Mouse (Mus musculus): ENCODE measurements around the gene Dctn3. TPM values are rescaled to one million over a fixed set of nuclear protein-coding genes. Genes with fewer than 3 reads are reported as not detected.
"Not testable (repeated sequence)": the region's sequence is repeated elsewhere in the genome, so short reads cannot be mapped to it uniquely, and the experiment has no call there.

Dctn3 gene
- 150 and 167 TPM in 2 replicates for polyA plus RNA-seq (2016; fragmentation: Nextera tagmentation; extraction: Ambion mirVana)

GRCm38 (mm10) chr4:41722918-41723351 lies at the start of gene Dctn3:
TSS of gene Dctn3 (minus strand) at chr4:41723170.
- H3K9me3 ChIP-seq (replicated peaks) = no peaks in the 10 kb centered on the region
- peaks cover 35% of the 10 kb centered on the region for H3K4me1 ChIP-seq
- H3K27me3 ChIP-seq (ENCODE audit: low read depth, poor library complexity, severe bottlenecking) = peaks cover 44% of the 10 kb centered on the region
- peaks cover 28% of the 10 kb centered on the region for H3K36me3 ChIP-seq
- H3K4me3 ChIP-seq = peak within 1 kb of the TSS; percentile 95
- WGBS = under 1% methylated on average over 27 of the region's 27 CpGs
- peak within 1 kb of the TSS; percentile 87 for H3K27ac ChIP-seq (replicated peaks)
- peak; percentile 89 for DNase-seq (ENCODE audit: low spot score)

GRCm38 (mm10) chr4:41767301-41767700 lies 44.3 kb upstream of the Dctn3 start:
- WGBS = 88% methylated on average over 10 of the region's 10 CpGs
- not testable (repeated sequence) for H3K36me3 ChIP-seq; H3K4me3 ChIP-seq; H3K9me3 ChIP-seq (replicated peaks); H3K27ac ChIP-seq (replicated peaks); H3K27me3 ChIP-seq (ENCODE audit: low read depth, poor library complexity, severe bottlenecking); H3K4me1 ChIP-seq; DNase-seq (ENCODE audit: low spot score)

- DNase-seq (ENCODE audit: low spot score); H3K27ac ChIP-seq (replicated peaks); H3K27me3 ChIP-seq (ENCODE audit: low read depth, poor library complexity, severe bottlenecking); H3K4me3 ChIP-seq; H3K9me3 ChIP-seq (replicated peaks); H3K36me3 ChIP-seq: not testable (repeated sequence)
- 81% methylated on average over 5 of the region's 6 CpGs for WGBS
- H3K4me1 ChIP-seq = peaks cover 35% of the 10 kb centered on the region
Measured at GRCm38 (mm10) chr4:41763176-41763575, 40.2 kb upstream of the Dctn3 start.

- H3K9me3 ChIP-seq (replicated peaks); H3K27me3 ChIP-seq (ENCODE audit: low read depth, poor library complexity, severe bottlenecking); H3K36me3 ChIP-seq; DNase-seq (ENCODE audit: low spot score): not testable (repeated sequence)
- Histone ChIP-seq H3K27ac (replicated peaks) (peak overlapping the region; percentile 84; the same call in 1 of the 2 replicates), H3K4me1 (peaks cover 35% of the 10 kb centered on the region), H3K4me3 (peak overlapping the region; percentile 24)
- WGBS = 47% methylated on average over 8 of the region's 8 CpGs
Measured at GRCm38 (mm10) chr4:41762688-41763114, 39.7 kb upstream of the Dctn3 start.

- H3K9me3 ChIP-seq (replicated peaks) = no peaks in the 10 kb centered on the region
- WGBS = 33% methylated on average over 8 of the region's 8 CpGs
- H3K27ac ChIP-seq (replicated peaks) = peak overlapping the region; percentile 84
- H3K27me3 ChIP-seq (ENCODE audit: low read depth, poor library complexity, severe bottlenecking) = no peaks in the 10 kb centered on the region
- H3K36me3 ChIP-seq = no peaks in the 10 kb centered on the region
- peak overlapping the region; percentile 24 for H3K4me3 ChIP-seq
- peaks cover 35% of the 10 kb centered on the region for H3K4me1 ChIP-seq
- no peak for DNase-seq (ENCODE audit: low spot score)
Measured at GRCm38 (mm10) chr4:41762099-41762687, 39.2 kb upstream of the Dctn3 start.

- no peaks in the 10 kb centered on the region for H3K9me3 ChIP-seq (replicated peaks)
- peak overlapping the region; percentile 84 for H3K27ac ChIP-seq (replicated peaks)
- H3K4me3 ChIP-seq = 0 out of 2 replicates have a peak overlapping the region, but pooled peaks have one; percentile 24
- H3K4me1 ChIP-seq = peaks cover 35% of the 10 kb centered on the region
- no peak for DNase-seq (ENCODE audit: low spot score)
- no peaks in the 10 kb centered on the region for H3K27me3 ChIP-seq (ENCODE audit: low read depth, poor library complexity, severe bottlenecking)
- H3K36me3 ChIP-seq = no peaks in the 10 kb centered on the region
Measured at GRCm38 (mm10) chr4:41761680-41762079, 38.7 kb upstream of the Dctn3 start.

- H3K4me3 ChIP-seq = peak overlapping the region; percentile 57
- H3K4me1 ChIP-seq = peaks cover 42% of the 10 kb centered on the region
- no peak for DNase-seq (ENCODE audit: low spot score)
- 87% methylated on average over 4 of the region's 4 CpGs for WGBS
- no peaks in the 10 kb centered on the region for H3K36me3 ChIP-seq
- no peaks in the 10 kb centered on the region for H3K9me3 ChIP-seq (replicated peaks)
- H3K27ac ChIP-seq (replicated peaks) = peak overlapping the region; percentile 84
- no peaks in the 10 kb centered on the region for H3K27me3 ChIP-seq (ENCODE audit: low read depth, poor library complexity, severe bottlenecking)
Measured at GRCm38 (mm10) chr4:41760911-41761310, 37.9 kb upstream of the Dctn3 start.

GRCm38 (mm10) chr4:41760288-41760721 lies 37.3 kb upstream of the Dctn3 start:
- peak; percentile 88 for DNase-seq (ENCODE audit: low spot score)
- Histone ChIP-seq H3K36me3 (no peaks in the 10 kb centered on the region), H3K27ac (replicated peaks) (peak overlapping the region; percentile 84), H3K27me3 (ENCODE audit: low read depth, poor library complexity, severe bottlenecking) (no peaks in the 10 kb centered on the region), H3K4me1 (peaks cover 48% of the 10 kb centered on the region), H3K4me3 (peak overlapping the region; percentile 57), H3K9me3 (replicated peaks) (no peaks in the 10 kb centered on the region)
- WGBS = 2% methylated on average over 15 of the region's 15 CpGs

GRCm38 (mm10) chr4:41759656-41760287 lies 36.8 kb upstream of the Dctn3 start:
- H3K27me3 ChIP-seq (ENCODE audit: low read depth, poor library complexity, severe bottlenecking) = no peaks in the 10 kb centered on the region
- DNase-seq (ENCODE audit: low spot score) = no peak
- peaks cover 54% of the 10 kb centered on the region for H3K4me1 ChIP-seq
- H3K4me3 ChIP-seq = peak overlapping the region; percentile 57
- H3K27ac ChIP-seq (replicated peaks) = peak overlapping the region; percentile 84
- WGBS = 39% methylated on average over 6 of the region's 6 CpGs
- no peaks in the 10 kb centered on the region for H3K36me3 ChIP-seq
- no peaks in the 10 kb centered on the region for H3K9me3 ChIP-seq (replicated peaks)

- H3K27ac ChIP-seq (replicated peaks) = no peak overlapping the region
- H3K27me3 ChIP-seq (ENCODE audit: low read depth, poor library complexity, severe bottlenecking) = no peaks in the 10 kb centered on the region
- H3K4me3 ChIP-seq = no peak overlapping the region
- peaks cover 56% of the 10 kb centered on the region for H3K4me1 ChIP-seq
- DNase-seq (ENCODE audit: low spot score) = no peak
- H3K36me3 ChIP-seq = no peaks in the 10 kb centered on the region
- no peaks in the 10 kb centered on the region for H3K9me3 ChIP-seq (replicated peaks)
- 90% methylated on average over 9 of the region's 9 CpGs for WGBS
Measured at GRCm38 (mm10) chr4:41759206-41759605, 36.2 kb upstream of the Dctn3 start.

- WGBS = 93% methylated on average over 4 of the region's 4 CpGs
- Histone ChIP-seq H3K4me1 (peaks cover 56% of the 10 kb centered on the region), H3K27ac (replicated peaks) (no peak overlapping the region), H3K4me3 (no peak overlapping the region), H3K36me3 (no peaks in the 10 kb centered on the region), H3K27me3 (ENCODE audit: low read depth, poor library complexity, severe bottlenecking) (no peaks in the 10 kb centered on the region), H3K9me3 (replicated peaks) (no peaks in the 10 kb centered on the region)
- DNase-seq (ENCODE audit: low spot score) = no peak
Measured at GRCm38 (mm10) chr4:41758701-41759100, 35.7 kb upstream of the Dctn3 start.

- Histone ChIP-seq H3K9me3 (replicated peaks) (no peaks in the 10 kb centered on the region), H3K27ac (replicated peaks) (no peak overlapping the region), H3K4me1 (peaks cover 56% of the 10 kb centered on the region), H3K36me3 (no peaks in the 10 kb centered on the region), H3K4me3 (no peak overlapping the region), H3K27me3 (ENCODE audit: low read depth, poor library complexity, severe bottlenecking) (no peaks in the 10 kb centered on the region)
- WGBS = 89% methylated on average over 11 of the region's 11 CpGs
- no peak for DNase-seq (ENCODE audit: low spot score)
Measured at GRCm38 (mm10) chr4:41758021-41758420, 35.1 kb upstream of the Dctn3 start.

- H3K27me3 ChIP-seq (ENCODE audit: low read depth, poor library complexity, severe bottlenecking) = no peaks in the 10 kb centered on the region
- no peak overlapping the region for H3K27ac ChIP-seq (replicated peaks)
- no peaks in the 10 kb centered on the region for H3K36me3 ChIP-seq
- WGBS = 95% methylated on average over 13 of the region's 13 CpGs
- peaks cover 50% of the 10 kb centered on the region for H3K4me1 ChIP-seq
- H3K4me3 ChIP-seq = no peak overlapping the region
- DNase-seq (ENCODE audit: low spot score) = no peak
- H3K9me3 ChIP-seq (replicated peaks) = no peaks in the 10 kb centered on the region
Measured at GRCm38 (mm10) chr4:41757321-41757720, 34.4 kb upstream of the Dctn3 start.

Data from midbrain, embryonic 10.5 days (tissue).